Mouse (Mus musculus) A20 (cell line): ENCODE results near the gene Ugt2b34.
"Not testable (repeated sequence)": the region's sequence is repeated elsewhere in the genome, so short reads cannot be mapped to it uniquely, and the experiment has no call there.

ENCODE experiments used
- DNase-seq: peaks from one replicate; pipeline ENCODE4 v3.0.0-alpha.2; 2011; ENCODE audit warnings: low read depth, low spot score

The Ugt2b34 gene

DNA sequence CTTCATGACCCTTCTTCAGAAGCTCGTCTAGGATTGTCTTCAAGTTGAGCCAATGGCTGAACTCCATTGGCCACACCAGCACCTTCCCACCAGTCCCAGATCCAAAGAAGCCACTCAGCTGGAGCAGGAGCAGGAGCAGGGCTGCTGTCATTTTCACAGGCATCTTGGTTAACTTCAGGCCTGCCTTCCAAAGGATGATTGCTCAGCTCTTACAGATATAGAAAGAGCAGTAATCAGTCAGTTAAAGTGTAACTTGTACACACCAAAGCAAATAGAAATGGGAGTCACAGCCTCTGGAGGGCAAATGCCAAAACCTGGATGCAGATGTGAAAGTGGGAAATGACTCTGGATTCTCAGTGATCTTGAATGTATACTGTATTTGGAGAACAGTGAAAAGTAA, at the start of gene Ugt2b34:
Gene Ugt2b34 (minus strand): TSS at position 180 of the 400 bp plus-strand sequence.
- DNase-seq, result no peak

DNA sequence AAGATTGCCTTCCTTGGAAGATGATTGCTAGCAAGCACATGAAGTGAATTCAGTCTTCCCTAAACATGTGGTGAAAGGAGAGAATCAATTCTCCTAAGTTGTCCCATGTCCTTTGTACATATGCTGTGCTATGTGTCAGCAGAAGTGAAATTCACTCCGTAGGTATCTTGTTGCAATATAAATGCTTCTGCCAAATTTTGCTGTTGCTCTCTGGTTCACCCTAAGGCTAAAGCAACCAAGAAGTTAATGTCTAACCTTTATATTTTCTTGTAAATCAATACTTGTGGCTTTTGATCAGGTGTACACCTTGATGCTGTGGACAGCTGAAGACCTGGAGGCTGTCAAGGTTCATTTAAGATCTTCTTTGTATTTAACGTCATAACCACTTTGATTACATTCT, 35.4 kb upstream of the Ugt2b34 start:
- no peak for DNase-seq

DNA sequence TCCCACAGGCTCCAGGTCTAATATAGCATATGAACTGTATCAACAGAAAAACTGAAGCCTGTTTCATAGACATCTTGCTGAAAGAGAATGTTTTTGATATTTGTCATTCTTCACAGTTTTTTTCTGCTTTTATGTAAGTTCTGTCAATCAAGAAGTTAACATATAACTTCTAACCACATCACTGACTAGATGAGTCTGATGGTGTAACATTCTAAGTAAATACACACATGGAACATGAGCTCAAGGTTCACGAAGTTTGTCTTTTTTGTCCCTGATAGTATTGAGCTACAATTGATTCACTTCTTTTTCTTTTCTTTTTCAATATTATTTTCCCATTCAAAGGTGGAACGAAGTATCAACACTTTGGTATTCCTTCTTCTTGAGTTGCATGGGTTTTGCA, 19.7 kb upstream of the Ugt2b34 start, which contains the start of gene Ugt2b1:
Gene Ugt2b1 (minus strand): TSS at position 105 of the 400 bp plus-strand sequence.
- no peak for DNase-seq

DNA sequence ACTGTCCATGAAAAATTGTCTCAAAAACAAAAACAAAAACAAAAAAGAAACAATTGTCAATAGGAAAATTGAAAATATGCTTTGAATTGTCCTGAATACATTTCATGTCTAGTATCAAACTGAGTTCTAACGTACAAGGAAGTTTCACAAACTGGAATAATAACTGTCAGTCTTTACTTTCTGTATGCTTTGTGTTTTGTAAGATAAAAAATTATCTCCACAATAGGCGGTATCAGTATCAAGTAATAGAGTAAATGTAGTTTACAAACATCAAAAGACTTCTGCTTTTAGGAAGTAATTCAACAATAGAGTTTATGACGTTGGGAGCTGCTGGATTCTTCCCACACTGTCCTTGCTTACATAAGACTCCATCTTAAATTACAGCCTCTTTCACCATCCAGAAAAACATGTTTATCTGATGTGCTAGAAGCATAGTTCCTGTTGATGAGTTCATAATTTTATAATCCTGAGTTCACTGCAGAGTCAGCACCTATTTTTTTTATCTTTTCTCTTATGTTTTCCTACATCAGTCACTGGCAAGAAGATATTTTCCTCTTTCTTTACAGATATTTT, 14.0 kb upstream of the Ugt2b34 start:
- DNase-seq, result no peak

DNA sequence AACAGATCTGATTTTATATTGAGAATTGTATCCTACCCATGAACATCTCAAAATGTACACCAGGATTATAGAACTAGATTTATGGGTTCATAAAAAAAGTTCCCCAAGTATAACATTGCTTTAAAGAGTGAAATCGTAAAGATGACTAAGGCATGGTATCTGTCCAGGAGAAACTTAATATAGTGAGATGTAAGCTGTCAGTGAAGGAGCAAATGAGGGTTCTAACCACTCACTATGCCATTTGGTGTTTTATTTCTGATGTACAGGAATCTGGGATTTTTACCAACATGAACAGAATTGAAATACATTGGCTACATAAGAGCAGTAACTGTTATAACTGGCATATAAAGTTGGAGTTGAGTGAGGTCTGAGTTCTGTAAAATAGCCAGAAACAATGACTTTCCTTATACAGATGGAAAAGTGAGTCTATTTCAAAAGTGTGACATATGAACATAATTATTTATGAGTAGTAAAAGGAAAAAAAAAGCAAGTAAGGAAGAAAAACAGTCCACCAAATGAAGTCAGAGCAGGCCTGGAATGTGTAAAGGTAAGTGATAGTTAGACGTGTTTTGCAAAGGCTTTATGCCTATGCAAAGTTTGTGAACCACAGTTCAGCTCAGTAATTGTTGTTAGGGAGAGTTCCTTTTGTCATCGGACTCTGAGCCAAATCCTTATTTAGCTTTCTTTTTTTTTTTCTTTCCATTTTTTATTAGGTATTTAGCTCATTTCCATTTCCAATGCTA, 4.8 kb upstream of the Ugt2b34 start:
- no peak for DNase-seq

DNA sequence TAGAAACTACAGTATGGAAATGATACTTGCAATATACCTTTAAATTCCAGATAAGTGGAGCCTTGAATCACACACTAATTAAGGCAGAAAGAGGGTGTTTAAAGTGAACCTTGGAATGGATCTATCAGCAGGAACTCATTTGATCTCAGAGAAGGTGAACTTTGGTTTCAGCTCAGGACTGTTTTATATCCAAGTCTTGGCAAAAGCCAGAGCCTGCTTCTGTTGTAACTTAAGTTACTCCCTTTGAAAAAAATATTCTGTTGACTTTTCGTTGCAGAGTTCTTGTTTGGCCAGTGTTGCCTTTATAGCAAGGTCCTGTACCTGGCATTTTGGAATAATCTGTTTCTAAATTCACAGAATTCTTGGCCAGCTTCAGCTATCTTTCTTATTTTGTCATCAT, 4.0 kb upstream of the Ugt2b34 start:
- no peak for DNase-seq

DNA sequence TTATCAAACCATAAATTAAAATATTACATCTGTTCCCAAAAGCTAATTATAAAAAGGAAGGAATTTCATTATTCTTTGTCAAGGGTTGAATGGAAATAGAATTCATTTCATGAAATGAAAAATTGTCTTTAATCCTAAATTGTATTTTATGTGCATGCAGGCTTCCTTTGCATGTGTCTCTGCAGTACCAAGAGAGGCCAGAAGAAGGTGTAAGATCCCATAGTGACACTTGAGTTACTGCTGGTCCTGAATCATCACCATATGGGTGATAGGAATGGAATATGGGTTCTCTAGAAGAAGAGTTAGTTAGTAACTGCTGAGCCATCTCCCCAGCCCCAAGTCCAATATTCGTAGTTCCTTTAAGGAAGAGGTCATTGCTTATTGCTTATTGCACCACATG, 16.8 kb downstream of the Ugt2b34 start:
- peak; percentile 11 for DNase-seq

DNA sequence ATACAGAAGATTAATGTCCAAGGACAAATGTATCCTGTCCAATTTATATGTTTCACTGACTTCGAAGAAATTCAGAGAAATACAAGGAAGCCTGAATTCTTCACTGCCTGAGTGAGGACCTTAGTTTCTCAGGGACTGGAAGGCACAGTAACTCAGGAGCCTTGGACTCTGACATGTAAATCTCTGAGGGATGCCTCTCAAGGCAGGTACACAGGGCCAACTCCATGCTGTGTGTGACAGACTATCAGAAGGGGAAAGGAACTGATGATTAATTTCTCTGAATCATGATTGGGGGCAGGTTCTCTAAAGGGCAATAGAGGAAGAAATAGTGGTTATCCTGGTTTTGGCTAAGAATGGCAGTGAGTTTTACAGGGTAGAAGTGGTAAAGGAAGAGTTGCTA, 18.3 kb downstream of the Ugt2b34 start:
- DNase-seq, result no peak

DNA sequence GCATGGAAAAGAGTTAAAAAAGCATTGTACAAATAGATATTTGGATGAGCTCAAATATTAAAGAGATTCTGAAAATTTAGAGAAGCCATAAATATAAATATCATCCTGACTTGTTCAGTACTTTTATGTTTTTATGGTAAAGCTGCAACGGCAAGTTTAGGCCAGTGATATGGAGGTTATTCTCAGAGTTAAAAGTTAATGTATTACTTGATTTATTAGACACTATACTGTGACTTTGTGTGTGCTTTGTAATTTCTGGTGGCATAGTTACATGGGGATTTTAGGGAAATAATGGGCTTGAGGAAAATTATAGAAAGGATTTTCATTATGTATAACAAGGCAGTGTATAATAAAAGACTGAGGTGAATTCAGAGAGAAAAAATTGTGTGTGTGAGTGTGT, 19.7 kb downstream of the Ugt2b34 start:
- no peak for DNase-seq

DNA sequence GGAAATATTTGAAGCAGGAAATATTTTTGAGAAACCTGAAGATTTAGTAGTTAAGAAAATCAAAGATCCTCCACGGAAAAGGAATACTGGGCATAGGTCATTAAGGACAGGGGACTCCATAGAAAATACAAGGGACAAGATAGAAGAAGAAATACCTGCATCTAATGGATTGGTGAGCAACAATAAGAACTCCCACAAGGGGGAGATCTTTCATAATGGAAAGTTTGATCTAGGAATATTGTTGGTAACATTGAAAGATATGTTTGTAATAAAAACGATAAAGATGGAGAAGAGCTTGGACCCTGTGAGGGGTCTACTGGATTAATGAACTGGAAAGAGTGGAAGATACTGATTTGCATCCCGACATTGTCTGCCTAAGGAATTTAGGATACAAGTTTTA, 20.1 kb downstream of the Ugt2b34 start:
- peak; percentile 35 for DNase-seq

DNA sequence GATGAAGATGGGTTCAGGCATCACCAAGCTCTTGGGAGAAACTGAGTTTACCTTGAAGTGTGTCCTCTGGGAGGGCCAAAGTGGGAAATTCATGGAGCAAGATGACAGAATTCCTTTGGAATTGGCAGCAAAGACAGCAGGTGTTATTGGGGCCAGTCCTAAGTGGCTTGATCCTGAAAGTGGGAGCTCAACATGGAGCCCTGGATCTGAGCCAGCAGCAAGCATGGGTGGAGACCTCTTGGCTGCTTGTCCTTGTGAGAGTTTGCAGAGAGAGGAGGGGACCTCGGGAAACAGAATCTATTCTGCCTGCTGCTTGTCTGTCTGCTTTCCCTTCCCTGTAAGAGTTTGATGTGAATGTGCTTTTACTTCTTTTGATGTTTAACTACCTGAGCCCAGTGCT, 34.9 kb downstream of the Ugt2b34 start:
- no peak for DNase-seq

DNA sequence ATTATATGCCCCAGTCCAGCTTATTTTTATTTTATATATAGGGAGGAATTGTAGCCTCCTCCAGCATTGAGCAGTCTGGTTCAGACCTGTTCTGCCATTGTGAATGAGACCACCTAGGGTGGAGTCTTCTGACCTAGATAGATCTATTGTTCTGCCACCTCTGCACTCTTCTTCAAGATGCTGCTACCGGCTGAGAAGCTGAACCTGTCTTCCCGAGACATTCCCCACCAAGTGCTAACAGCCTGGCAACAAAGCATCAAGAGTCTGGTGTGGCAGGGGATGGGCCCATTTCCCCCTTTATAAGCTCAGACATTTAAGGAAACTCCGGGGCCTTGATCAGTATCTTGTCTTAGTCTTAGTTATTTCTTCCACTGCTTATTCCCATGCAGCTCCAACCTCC, 48.4 kb downstream of the Ugt2b34 start:
- DNase-seq, result no peak

DNA sequence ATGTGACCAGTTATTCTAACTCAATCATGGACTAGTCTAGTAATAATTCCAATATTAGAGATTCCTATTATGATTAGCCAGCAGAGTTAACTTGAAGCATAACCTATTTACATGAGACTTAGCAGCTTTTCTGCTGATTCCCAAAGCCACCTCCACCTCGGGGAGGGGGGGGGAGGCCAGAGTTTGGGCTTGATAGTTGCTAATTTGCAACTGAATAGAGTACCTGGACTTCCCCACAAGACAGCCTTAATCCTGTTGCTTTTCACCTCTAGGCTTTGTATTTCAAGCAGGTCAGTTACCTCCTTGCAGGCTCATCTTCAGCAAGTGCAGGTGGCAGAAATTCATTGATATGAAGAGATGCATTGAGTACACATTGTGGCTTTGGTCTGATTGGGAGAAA, 49.1 kb downstream of the Ugt2b34 start:
- DNase-seq, result no peak

DNA sequence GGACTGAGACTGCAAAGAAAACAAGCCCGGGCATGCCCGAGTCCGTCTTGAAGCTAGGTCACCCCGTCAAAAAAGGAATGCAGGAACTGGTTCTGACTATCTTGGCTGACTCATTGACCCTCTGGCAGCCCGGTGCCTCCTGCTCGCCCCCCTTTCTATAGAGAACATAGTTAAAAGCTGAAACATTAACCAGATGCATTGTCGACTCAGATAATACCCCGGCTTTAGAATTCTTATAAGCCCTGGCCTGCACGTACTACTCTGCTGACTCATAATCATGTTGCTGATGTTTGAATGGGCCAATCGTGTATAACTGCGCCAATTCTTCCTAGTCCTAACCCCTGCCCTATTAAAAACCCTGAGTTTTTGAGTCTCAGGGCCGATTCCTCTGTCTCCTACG, 50.2 kb downstream of the Ugt2b34 start:
- DNase-seq, result not testable (repeated sequence)

DNA sequence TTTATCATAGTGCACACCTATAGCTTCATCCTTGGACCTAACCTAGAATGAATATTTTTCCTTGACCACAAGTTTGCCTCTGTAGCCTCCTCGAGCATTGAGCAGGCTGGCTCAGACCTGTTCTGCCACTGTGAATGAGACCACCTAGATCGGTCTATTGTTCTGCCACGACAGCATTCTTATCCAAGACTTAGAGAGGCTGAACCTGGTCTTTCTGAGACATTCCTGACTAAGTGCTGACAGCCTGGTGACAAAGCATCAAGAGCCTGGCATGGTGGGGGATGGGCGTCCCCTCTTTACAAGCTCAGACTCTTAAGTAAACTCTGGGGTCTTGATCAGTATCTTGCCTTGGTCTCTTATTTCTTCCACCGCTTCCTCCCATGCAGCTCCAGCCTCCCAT, 55.1 kb downstream of the Ugt2b34 start:
- no peak for DNase-seq

DNA sequence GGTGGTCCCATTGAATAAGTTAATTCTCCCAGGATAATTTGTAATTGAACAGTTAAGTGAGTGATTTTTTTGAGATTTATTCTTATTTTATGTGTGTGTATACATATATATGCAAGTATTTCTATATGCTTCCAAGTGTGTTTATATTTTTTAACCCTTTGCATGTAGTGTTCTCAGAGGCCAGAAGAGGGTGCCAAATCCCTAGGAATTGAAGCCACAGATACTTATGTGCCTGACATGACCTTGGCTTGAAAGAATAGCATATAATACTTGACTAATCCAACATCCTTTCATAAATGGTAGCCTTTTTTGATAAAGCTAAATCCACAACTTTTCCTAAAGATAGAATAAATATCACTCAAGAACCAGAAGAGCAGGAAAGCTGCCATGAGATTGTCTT, 56.6 kb downstream of the Ugt2b34 start:
- DNase-seq, result peak; percentile 48

DNA sequence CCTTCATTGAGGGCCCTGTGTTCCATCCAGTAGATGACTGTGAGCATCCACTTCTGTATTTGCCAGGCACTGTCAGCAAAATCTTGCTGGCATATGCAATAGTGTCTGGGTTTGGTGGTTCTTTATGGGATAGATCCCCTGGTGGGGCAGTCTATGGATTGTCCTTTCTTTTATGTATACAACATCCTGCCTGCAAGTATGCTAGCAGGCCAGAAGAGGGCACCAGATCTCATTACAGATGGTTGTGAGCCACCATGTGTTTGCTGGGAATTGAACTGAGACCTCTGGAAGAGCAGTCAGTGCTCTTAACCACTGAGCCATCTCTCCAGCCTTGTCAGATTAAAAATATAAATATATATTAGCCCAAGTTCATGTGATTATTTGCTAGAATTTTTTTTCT, 65.5 kb downstream of the Ugt2b34 start:
- DNase-seq, result peak; percentile 14

DNA sequence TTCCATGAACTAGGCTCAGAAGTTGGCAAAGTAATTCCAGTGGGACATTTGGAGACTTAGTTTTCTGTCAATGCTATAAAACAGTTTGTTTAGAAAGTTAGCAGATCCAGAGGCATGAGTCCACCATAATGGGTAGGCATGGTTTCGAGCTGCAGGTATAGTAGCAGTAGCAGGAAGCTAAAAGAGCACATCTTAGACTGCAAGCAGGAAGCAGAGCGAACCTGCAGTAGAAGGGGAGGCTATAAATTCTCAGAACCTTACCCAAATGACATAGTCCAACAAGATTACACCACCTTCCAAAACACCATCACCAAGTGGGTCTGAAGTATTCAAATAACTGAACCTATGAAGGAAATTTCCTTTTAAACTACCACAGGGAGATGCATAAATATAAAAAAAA, 66.5 kb downstream of the Ugt2b34 start:
- peak; percentile 20 for DNase-seq
